Mouse (Mus musculus) gonadal fat pad, adult 2 months (tissue): ENCODE data around the gene Cars2. TPM values are rescaled to one million over a fixed set of nuclear protein-coding genes. Genes with fewer than 3 reads are reported as not detected.
"Not testable (repeated sequence)": the region's sequence is repeated elsewhere in the genome, so short reads cannot be mapped to it uniquely, and the experiment has no call there.

Experiments used
- DNase-seq: peaks from one replicate; pipeline ENCODE4 v3.0.0-alpha.2; 2012; ENCODE audit warnings: low read depth
- polyA plus RNA-seq: library from polyadenylated mRNA; depleted of rRNA; stranded (reverse); fragments of >200 nt; gene quantifications from 2 replicates; pipeline ENCODE4 v1.2.3, GENCODE M21; 2012

Gene Cars2
- polyA plus RNA-seq, 1 experiment = 39.0 TPM

DNA sequence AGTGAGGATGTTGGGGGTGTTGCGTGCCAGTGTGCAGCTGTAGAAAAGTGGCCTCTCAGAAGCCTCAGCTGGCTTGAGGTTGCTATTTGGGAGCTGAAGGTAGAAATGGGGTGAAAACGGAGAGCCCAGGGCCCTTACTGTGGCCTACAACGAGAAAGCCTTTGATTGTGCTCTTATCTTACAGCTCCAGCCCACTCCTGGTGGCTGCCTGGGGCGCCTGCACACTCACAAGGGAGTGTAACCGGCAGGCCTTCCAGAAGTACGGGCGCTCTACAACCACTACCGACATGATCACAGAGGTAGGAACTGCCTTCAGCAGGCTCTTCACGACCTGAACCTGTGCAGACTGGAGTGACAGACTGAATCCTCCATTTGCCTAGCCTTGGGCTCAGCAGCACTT is 37.9 kb downstream of the Cars2 start:
- DNase-seq = no peak

DNA sequence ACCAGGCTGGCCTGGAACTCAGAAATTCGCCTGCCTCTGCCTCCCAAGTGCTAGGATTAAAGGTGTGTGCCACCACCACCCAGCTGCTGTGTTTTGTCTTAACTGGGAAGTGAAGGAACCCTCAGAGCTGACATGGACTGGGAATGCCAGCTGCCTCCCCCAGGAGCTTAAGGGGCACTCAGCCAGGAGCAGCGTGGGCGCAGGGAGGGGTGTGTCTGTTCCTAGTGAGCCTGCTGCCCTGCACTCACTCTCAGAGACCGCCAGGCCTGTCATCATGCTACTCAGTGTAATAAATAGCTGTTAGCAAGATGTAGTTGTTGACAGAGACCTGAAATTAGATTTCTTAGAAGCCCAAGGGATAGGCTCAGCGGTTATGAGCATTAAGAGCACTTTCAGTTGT is 39.6 kb downstream of the Cars2 start:
- DNase-seq = no peak

DNA sequence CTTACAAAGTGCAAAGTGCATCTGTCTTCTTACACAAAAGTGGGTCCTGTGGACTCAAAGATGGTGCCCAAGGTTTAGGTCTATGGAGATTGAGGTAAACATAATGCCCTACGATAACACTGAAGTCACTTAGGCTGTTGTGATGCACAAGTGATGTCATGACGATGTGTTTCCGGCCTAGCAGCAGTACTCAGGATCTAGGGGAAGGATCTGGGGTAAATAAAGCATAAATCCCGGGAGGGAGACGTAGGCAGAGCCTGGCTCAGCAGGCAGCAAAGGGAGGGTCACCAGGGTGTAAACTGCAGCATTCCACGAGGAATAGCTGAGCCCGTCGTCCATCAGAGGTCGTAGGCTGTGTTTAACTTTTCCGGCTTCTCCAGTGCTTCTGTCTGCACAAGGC is 41.7 kb downstream of the Cars2 start:
- DNase-seq = no peak

DNA sequence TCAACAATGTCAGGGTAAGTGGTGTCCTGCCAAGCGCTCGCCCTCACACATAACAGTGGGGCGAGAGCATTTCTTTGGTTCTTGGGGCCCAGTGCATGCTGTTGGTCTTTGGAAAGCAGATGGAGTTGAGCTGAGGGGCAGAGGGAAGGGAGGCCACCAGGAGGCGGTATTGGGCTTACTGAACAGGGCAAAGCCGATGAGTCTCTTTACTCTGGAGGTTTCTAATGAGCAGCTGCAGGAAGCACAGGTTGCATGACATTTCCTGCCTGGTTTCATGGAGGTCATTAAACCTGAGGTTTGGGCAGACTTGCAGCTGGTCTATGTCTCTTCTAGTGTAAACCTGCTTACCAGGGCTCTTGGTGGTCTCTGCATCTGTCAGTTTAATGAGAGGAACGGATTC is 43.8 kb downstream of the Cars2 start:
- DNase-seq = no peak

DNA sequence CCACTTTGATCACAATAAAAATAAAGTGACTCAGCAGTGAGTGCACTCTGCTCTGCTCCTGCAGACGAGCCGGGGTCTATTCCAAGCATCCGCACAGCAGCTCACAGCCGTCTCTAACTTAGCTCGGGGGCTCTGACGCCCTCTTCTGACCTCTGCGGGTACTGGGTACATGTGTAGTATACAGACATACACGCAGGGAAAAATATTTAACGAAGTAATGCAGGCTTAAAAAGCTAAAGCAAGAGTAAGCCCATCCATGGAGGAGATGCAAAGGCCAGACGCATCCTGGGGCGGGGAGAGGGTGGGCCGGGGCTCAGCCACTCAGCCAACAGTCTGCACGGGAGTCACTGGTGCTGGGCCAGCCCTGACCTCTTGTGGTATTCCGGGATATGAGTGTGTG is 44.5 kb downstream of the Cars2 start:
- DNase-seq = no peak

DNA sequence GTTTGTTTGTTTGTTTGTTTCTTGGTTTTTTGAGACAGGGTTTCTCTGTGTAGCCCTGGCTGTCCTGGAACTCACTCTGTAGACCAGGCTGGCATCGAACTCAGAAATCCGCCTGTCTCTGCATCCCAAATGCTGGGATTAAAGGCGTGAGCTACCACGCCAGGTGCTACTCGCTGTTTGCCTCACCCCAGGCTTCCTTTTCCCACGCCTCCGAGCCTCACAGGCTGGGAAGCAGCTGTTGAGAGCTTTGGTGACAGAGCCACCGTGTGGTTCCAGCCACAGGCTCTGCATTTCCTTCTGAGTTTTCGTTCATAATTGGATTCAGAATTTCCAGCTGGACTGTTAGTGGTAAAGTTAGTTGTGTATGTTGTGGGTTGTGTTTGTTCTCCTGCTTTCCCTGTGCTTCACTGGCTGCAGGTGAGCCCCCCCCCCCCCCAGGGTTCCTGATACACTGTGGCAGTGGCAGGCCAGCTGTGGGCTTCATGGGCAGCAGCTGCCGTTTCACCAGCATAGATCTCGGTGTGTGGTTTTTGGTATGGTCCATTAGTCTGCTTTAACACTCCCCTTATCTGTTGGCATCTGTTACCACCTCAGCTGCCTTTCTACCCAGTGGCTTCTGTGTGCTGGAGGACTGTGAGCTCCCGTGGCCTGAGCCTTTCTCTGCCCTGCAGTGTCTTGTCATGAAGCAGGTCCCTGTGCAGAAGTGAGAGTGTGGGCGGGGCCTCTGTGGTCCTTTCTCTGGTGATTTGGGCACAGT is 46.9 kb downstream of the Cars2 start:
- no peak for DNase-seq

DNA sequence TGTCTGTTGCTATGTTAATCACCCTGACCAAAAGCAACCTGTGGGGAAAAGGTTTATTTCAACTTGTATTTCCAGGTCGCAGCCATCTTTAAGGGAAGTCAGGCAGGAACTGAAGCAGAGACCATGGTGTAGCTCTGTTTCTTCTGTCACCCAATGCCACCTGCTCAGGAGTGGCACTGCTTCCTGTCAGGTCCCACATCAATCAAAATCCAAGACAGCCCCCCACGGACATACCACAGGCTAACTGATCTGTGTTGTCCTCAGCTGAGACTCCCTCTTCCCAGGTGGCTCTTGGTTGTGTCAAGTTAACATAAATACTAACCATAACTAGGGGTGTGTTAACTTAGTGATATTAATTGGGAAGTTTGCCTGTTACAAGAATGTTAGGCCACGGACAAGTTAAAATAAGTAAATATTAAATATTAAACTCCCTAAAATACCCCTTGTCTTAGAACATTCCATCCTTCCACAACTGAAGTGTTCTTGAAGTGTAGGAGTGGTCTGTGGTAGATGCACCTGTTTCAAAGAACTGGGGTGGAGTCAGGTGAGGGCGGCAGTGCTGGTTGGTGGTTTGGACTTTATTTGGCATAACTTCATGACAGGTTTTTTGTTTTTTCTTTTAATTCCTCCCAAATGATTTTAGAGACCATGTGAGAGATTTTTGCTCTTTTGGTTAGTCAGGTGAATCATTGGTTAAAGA is 51.6 kb downstream of the Cars2 start:
- no peak for DNase-seq

DNA sequence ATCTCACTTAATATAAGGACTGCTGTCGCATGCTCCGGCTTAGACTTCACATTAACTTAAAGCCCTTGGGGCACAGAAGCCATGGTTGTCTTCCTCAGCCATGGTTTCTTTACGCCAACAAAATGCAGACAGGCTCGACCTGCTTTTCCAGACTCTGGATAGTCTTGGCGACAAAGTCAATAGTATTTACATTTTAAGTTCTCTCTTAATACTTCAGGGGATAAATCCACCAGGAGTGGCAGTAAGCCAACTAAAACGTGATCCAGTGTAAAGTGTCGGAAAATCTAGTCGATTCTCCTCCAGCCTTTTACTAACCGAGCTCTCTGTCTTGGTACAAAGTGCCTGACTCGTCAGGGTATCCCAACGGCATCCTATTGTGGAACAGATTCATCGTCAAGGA is 52.3 kb downstream of the Cars2 start:
- DNase-seq = no peak

DNA sequence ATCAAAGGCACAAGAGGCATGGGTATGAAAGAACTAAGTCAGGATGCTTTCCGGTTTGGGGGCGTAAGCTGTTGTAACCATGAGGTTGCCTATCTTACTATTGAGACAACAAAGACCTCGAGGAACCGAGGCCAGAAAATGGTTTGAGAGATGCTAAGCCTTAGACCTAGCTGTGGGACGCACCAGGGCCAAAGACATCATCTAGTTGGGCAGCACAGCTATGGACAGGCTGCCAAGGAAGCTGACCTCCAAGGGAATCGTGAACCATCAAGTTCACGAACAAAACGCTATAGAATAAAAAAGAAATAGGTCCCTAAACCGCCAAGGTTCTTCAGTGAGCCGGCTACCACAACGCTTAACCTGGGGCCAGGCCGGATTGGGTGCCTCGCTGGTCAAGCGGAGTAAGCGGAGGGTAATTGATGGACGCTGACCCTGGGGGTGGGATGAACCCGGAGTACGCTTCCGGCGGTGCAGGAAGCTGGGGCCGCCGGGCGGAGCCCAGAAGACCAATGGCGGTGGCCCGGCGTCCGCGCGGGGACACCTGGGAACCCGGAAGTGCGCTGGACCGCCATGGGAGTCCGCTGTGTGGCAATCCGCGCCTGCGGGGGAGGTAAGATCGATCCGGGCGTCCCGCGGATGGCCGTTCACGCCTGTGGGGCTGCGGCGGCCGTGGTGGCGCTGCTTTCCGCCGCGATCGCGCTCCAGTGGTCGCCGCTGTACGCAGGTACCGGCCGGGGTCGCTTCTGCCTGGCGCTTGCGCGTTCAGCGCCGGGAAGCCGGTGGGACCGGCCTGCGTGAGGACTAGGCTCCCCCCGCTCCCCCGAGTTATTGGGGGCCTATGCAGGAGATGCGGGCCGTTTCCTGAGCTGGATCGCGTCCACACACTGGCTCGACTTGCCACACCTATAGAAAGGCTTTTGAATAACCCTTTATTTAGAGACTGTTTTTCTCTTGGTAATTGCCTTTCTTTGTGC is 53.3 kb downstream of the Cars2 start, which contains the start of gene Naxd:
Gene Naxd (plus strand): TSS at position 490 of the 974 bp plus-strand sequence.
- DNase-seq = no peak

DNA sequence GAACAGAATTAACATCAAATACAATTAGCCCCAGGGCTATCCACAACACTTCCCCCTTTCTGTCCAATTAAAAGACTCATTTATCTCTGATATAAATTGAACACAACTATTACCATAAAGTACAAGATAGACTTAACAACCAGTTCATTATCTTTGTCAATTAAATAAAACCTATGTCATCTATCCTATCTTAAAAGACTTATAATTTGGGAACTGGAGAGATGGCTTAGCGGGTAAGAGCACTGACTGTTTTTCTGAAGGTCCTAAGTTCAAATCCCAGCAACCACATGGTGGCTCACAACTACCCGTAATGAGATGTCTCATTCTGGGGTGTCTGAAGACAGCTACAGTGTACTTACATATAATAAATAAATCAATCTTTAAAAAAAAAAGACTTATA is 58.2 kb downstream of the Cars2 start:
- not testable (repeated sequence) for DNase-seq

DNA sequence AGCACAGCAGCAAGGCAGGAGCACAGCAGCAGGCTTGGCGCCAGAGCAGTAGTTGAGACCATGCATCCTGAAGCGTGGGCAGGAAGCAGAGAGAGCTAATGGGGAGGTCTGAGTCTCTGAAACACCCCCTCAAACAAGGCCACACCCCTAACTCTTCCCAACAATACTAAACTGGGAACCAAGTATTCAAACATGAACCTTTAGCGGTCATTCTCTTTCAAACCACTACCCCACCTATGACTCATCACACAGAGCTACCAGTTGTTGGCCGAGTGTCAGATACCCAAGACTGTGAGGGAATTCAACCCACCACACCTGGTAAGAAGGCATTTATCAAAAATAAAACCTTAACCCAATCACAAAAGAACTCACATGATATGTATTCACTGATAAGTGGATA is 63.4 kb downstream of the Cars2 start:
- DNase-seq = no peak

DNA sequence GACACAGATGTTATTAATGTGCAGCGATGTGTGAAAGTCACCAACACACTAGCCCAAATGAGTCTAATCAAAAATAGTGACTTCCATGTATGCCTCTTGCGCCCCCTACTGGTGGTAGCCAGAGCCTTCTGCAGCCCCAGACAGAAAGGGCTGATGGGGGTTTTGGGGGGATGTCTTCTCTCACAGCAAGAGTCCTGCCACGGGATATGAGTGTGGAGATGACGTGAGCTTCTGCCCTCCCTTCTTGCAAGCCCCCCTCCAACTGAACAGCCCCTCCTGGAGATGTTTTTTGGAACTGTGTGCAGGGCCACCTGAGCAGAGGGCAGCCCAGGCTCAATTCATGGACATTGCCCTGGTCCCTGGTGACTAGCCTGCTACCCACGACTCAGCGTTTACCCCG is 64.4 kb downstream of the Cars2 start:
- no peak for DNase-seq

DNA sequence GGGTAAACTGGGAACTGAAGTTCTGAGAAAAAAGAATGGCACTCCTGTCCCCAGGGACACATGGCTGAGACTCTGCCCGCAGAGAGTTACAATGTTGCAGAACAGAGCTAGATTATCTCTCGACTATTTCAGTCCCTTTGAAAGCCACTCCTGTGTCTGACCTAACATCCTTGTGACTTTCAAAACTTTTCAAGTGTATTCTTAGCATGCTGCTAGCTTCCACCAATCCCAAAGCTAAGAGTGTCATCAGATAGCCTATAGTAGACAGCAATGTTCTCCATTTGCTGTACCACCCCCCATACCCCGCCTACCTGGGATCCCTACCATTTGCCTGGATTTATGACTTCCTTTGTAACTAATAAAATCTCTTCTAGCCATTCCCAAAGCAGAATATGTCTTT is 68.0 kb downstream of the Cars2 start:
- no peak for DNase-seq

DNA sequence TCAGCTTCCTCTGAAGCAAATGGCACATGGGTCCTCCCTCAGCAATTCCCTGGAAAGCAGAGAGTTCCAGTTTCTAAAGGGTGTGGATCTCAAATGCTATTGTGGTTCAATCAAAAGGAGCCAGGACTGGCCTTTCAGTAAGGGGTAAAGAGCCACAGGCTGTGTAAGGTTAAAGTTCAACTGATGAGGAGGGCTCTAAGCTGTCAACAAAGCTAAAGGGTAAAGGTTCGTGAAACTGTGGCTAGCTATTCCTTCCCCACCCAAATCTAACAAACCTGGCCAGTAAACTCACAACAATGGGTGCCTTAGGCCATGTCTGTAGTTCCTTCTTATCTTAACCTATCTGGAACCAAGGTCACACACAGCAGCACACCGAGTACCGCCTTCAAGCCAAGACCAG is 68.7 kb downstream of the Cars2 start:
- no peak for DNase-seq

DNA sequence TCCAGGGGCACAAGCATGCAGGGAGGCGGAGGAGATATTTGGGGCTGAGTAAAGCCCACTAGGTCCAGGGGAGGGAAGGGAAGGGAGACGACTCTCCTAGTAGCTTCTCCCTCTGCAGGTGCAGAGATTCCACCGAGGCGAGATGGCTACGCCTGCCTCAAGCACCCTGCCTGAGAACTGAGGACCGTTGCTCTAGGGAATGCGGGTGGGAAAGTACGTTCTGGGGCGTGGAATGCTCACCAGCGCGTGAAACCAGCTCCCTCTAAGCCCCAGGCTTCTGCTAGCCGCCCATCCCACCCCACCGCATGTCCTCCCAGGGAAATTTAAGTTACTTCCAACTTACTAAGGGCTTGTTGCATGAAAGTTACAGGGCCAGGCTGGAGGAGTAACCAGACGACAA is 71.0 kb downstream of the Cars2 start:
- DNase-seq = no peak

DNA sequence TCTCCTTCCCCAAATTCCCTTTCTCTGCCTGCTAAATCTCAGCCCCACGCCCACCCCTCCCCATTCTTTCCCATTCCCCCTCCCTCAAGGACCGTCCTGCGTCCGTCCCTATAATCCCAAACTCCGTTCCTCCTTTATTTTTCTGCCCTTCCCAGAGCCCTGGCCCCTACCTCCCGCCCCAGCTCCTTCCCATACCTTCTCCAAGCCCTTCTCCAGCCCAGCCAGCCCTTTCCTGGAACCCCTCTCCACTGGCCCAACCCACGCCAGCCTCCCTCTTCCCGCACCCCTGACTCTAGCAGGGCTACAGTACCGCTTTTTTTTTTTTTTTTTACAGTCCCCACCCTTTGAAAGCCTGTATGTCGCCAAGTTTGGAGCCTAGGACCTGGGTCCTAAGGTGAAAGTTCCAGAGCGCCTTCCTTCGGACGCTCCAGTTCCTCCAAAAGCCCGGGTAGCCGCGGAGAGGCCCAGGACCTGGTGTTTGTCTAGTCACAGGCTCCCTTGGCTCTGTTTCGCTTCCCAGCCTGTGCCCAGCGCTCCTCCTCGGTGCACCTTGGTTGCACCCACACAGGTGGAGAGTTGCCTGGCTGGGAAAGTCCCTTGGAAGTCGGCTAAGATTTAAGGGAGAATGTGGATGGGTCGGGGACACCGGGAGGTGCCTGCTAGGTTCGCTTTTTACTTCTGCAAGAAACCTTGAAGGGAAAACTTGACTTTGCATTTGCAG is 71.6 kb downstream of the Cars2 start:
- no peak for DNase-seq

DNA sequence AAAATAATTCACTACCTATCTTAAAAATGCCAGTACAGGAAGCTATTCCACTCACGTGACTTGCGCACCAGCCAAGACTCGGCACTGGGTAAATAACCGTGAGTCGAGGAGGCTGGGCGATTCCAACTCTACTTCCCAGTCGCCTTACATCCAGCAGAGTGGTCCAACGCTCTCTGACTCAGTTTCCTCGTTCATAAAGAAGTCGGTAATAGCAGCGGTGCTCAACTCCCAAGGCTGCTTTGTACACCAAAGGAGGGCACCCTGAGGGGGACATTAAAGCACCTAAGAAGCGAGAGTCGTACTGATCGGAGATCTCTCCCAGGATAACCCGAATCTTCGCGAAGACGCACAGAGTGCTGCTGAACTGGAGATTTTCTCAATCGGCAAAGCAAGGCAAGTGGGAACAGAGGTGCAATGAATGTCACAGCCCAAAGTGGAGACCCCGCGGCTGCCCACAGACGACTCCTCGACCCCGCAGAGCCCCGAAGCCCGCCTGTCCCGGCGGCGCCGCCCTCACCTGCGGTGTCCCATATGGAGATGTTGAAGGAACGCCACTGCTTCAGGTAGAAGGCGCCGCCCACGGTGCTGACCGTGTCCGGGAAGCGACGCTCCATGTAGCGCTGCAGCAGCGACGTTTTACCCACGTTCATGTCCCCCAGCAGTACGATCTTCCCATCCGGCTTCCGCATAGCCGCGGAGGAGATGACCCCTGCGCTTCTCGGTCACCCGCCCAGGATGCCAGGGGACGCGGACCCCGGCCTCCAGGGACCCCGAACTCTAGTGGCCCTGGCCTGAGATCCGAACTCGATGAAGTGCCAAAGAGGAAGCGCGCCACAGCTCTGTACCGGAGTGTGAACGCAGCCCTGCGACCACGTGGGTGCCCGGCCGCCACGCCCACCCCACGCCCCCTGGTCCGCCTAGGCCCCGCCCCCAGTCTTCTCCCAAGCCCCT is 72.5 kb downstream of the Cars2 start, which contains the start of gene Rab20:
Gene Rab20 (minus strand): TSS at position 900 of the 951 bp plus-strand sequence.
- no peak for DNase-seq

DNA sequence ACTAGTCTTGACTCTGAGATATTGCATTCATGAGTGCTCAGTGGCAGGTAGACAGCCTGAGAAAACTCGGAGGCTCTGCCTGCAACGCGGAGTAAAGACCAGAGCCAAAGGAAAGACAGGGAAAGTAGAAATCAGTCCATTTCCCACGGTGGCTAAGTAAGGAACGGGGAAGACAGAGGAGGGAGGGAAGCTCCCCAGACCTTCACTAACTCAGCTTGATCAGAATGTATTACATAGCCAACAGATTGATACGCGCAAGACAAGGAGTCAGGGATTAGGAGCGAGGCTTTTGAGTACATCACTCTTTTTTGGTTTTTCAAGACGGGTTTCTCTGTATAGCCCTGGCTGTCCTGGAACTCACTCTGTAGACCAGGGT is 73.4 kb downstream of the Cars2 start:
- DNase-seq = no peak

DNA sequence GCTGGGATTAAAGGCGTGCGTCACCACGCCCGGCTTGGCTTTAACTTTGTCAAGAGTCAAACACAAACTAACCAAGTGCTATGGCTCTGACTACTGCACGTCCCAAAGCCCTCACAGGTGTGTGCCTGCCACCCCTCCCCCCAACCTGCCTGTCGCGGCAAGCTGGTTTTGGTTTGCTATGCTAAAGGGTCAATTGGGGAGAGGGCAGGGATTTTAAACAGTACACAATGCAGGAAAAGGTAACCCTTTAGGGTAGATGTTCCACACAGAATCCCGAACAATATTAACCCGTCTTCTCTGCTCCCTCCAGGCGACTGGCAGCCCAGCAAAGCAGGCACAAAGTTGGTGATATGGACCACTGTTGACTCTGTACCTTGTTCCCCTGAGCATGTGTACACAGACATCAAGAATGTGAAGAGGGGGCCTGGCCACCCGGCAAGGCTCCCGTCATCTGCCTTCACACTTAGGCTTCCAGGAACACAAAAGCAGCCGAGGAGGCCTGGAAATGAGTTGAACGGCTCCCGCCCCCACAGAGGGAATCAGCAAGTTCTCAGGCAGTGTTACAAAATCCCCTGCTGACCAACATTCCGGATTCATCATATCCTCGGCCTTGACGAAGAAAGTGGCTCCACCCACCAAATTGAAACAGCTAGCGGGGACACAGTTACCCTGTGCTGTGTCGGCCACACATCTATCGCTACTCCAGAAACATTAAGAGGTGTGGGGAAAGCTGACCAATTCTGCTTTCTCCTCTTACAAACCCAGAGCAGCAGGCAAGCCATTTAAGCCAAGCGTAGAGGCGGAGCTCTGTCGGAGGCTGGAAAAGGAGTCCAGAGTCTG is 74.0 kb downstream of the Cars2 start:
- no peak for DNase-seq

DNA sequence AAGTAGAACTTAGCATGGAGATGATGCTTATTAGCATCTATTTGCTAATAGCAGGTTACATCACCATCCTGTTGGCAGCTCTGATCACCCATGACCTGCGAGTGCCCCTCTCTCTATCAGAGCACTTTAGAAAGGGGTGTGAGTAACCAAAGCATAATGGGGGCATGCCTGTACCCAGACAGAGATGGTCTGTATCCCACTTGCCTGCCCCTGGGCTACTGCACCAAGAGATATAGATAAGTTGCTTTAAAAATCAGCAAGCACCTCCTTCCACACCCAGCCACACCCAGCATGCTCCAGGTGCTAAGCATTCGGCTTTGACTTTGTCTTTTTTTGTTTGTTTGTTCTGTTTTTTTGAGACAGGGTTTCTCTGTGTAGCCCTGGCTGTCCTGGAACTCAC is 74.7 kb downstream of the Cars2 start:
- DNase-seq = no peak
